Mouse (Mus musculus) limb, embryonic 14.5 days (tissue): ENCODE results near the gene Arfgef2. TPM values are rescaled to one million over a fixed set of nuclear protein-coding genes. Genes with fewer than 3 reads are reported as not detected.

Source experiments
- ATAC-seq: fragments of 200-750 bp; cut with Nextera tagmentation; 2 replicates; pipeline ENCODE4 v1.8.0; 2017; ENCODE audit warnings: low read depth, moderate number of reproducible peaks, moderate TSS enrichment; ENCODE audit not compliant: low FRiP score
- DNase-seq: peaks from one replicate; pipeline ENCODE4 v3.0.0-alpha.2; 2015; ENCODE audit warnings: low spot score
- H3K27ac ChIP-seq: fragments of 300-500 bp; sonication (generic); replicated peaks from 2 replicates; pipeline ENCODE4 v1.5.1; 2014; ENCODE audit warnings: low read depth, mild to moderate bottlenecking, low read length, moderate library complexity, mixed read lengths
- H3K27me3 ChIP-seq: fragments of 300-500 bp; sonication (generic); 2 replicates; pipeline ENCODE4 v1.6.1; 2014; ENCODE audit warnings: low read length, mixed read lengths; ENCODE audit not compliant: control insufficient read depth, insufficient read depth
- H3K36me3 ChIP-seq: fragments of 300-500 bp; sonication (generic); 2 replicates; pipeline ENCODE4 v1.6.1; 2014; ENCODE audit warnings: mild to moderate bottlenecking, low read length, moderate library complexity, mixed read lengths; ENCODE audit not compliant: control insufficient read depth, insufficient read depth
- H3K4me1 ChIP-seq: fragments of 300-500 bp; sonication (generic); 2 replicates; pipeline ENCODE4 v1.6.1; 2014; ENCODE audit warnings: antibody characterized with exemption, low read length, mixed read lengths; ENCODE audit not compliant: control insufficient read depth, insufficient read depth
- H3K4me2 ChIP-seq: fragments of 300-500 bp; sonication (generic); replicated peaks from 2 replicates; pipeline ENCODE4 v1.6.1; 2014; ENCODE audit warnings: low read depth, mild to moderate bottlenecking, low read length, moderate library complexity; ENCODE audit not compliant: severe bottlenecking
- H3K4me3 ChIP-seq: fragments of 300-500 bp; sonication (generic); replicated peaks from 2 replicates; pipeline ENCODE4 v1.5.1; 2014; ENCODE audit warnings: low read length
- H3K9ac ChIP-seq: fragments of 300-500 bp; sonication (generic); 2 replicates; pipeline ENCODE4 v1.6.1; 2014; ENCODE audit warnings: mild to moderate bottlenecking, low read depth, low read length, moderate library complexity; ENCODE audit not compliant: severe bottlenecking
- H3K9me3 ChIP-seq: fragments of 300-500 bp; sonication (generic); 2 replicates; pipeline ENCODE4 v1.6.1; 2016; ENCODE audit warnings: low read length; ENCODE audit not compliant: control insufficient read depth
- POLR2A ChIP-seq: fragments of 200-500 bp; IDR thresholded peaks from 2 replicates; pipeline ENCODE4 v1.8.0; 2012; ENCODE audit warnings: inconsistent platforms, mild to moderate bottlenecking, moderate library complexity, borderline replicate concordance; ENCODE audit not compliant: insufficient read depth, insufficient read length; ENCODE audit errors: extremely low read depth
- WGBS: fragments of 180-500 bp; shearing (Covaris S2); extraction: QIAGEN DNeasy Blood & Tissue Kit; methylation state at CpG from one replicate; pipeline ENCODE4 v1.1.7; 2014; 5-methylcytosine and 5-hydroxymethylcytosine counted together
- polyA plus RNA-seq, 2 experiments: library from polyadenylated mRNA; depleted of rRNA in 1 of 2; stranded (reverse) in 1 of 2; unstranded in 1 of 2; fragments of >200 nt; fragmentation: Nextera tagmentation in 1 of 2; extraction: Ambion mirVana in 1 of 2; gene quantifications; 2 replicates each; pipeline versions ENCODE4 v1.2.1 to v1.2.3; 2012 to 2014

Gene Arfgef2
- polyA plus RNA-seq, 2 experiments = 6.1 to 10.5 TPM

GRCm38 (mm10) chr2:166892158-166892680 lies 86.8 kb downstream of the Arfgef2 start:
- TF ChIP-seq POLR2A = no peak
- Histone ChIP-seq H3K9ac (no peak overlapping the region), H3K36me3 (peaks cover 45% of the 10 kb centered on the region), H3K4me1 (no peaks in the 10 kb centered on the region), H3K27ac (no peak overlapping the region), H3K9me3 (no peaks in the 10 kb centered on the region), H3K27me3 (no peaks in the 10 kb centered on the region), H3K4me3 (no peak overlapping the region), H3K4me2 (no peak overlapping the region)
- DNase-seq = no peak
- WGBS = 90% methylated on average over 8 of the region's 8 CpGs
- ATAC-seq = no peak

- Histone ChIP-seq H3K9me3 (no peaks in the 10 kb centered on the region), H3K27me3 (no peaks in the 10 kb centered on the region), H3K9ac (no peak overlapping the region), H3K36me3 (peaks cover 45% of the 10 kb centered on the region), H3K4me1 (no peaks in the 10 kb centered on the region), H3K4me3 (no peak overlapping the region), H3K4me2 (no peak overlapping the region), H3K27ac (no peak overlapping the region)
- 89% methylated on average over 5 of the region's 5 CpGs for WGBS
- no peak for ATAC-seq
- no peak for TF ChIP-seq POLR2A
- no peak for DNase-seq
Measured at GRCm38 (mm10) chr2:166893036-166893435, 87.6 kb downstream of the Arfgef2 start.

DNA sequence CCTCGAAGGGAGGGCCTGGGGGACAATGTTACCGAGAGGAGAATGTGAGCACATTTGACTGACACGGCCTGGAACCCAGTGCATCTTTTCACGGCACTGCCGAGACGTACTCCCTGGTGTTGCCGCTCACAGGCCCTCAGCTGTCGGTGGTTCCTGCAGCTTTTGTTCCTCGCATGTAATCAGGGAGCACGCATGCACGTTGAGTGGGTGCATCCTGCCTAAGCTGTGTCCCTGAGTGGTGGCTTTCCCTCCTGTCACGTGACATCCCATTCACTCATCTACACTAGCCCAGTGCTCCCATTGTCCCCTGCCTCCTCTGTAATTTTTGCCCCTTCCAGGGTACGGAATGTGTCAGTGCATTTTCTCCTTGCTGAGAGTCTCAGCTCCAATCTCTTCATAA lies 91.0 kb downstream of the Arfgef2 start:
- Histone ChIP-seq H3K27ac (no peak overlapping the region), H3K4me2 (no peak overlapping the region), H3K27me3 (no peaks in the 10 kb centered on the region), H3K36me3 (peaks cover 33% of the 10 kb centered on the region), H3K4me3 (no peak overlapping the region), H3K9ac (no peak overlapping the region), H3K9me3 (no peaks in the 10 kb centered on the region), H3K4me1 (no peaks in the 10 kb centered on the region)
- WGBS = 84% methylated on average over 13 of the region's 13 CpGs
- DNase-seq (no peak), ATAC-seq (no peak)
- TF ChIP-seq POLR2A = no peak

DNA sequence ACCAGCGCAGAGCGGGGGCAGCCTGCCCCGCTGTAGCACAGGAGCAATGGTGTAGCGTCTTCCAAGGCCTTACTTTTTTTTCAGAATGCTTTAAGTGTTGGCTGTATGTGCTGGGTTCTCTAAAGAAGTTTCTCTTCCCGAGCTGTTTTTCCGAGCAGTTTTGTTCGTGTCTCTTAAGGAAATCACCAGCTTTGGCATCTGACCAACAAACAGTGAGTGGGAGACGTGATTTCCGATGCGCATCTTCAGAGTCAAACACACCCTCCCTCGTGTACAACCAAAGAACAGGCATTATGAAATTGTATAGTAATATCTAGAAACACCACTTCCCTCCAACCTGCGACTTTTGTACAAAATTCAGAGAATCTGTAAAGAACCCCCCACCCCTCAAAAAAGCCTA lies 91.6 kb downstream of the Arfgef2 start:
- Histone ChIP-seq H3K27me3 (no peaks in the 10 kb centered on the region), H3K4me3 (no peak overlapping the region), H3K36me3 (peaks cover 27% of the 10 kb centered on the region), H3K9me3 (no peaks in the 10 kb centered on the region), H3K27ac (no peak overlapping the region), H3K4me1 (no peaks in the 10 kb centered on the region), H3K4me2 (no peak overlapping the region), H3K9ac (no peak overlapping the region)
- WGBS = 92% methylated on average over 12 of the region's 12 CpGs
- TF ChIP-seq POLR2A = no peak
- DNase-seq (no peak), ATAC-seq (no peak)

DNA sequence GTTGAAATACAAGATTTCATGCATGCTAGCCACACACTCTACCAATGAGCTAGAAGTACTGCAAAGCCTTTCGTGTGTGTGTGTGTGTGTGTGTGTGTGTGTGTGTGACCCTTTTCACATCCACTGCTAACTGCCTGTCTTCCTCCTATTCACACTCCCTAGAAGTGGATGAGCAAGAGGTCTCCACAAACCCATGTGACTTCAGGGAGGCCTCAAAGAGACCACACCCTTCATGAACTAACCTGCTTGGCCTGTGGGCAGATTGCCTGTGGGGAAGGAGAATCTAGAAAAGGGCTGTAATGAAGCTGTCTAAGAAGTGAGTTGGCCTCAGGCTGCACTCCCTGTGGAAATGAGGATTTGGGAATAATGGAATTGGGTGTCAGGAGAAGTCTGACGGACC lies 93.8 kb downstream of the Arfgef2 start:
- Histone ChIP-seq H3K27ac (no peak overlapping the region), H3K36me3 (peaks cover 9% of the 10 kb centered on the region; the same call in 1 of the 2 replicates), H3K4me2 (no peak overlapping the region), H3K9me3 (no peaks in the 10 kb centered on the region), H3K27me3 (no peaks in the 10 kb centered on the region), H3K4me1 (no peaks in the 10 kb centered on the region), H3K4me3 (no peak overlapping the region), H3K9ac (no peak overlapping the region)
- no peak for DNase-seq
- WGBS = 81% methylated on average over 2 of the region's 2 CpGs
- ATAC-seq = no peak
- no peak for TF ChIP-seq POLR2A

DNA sequence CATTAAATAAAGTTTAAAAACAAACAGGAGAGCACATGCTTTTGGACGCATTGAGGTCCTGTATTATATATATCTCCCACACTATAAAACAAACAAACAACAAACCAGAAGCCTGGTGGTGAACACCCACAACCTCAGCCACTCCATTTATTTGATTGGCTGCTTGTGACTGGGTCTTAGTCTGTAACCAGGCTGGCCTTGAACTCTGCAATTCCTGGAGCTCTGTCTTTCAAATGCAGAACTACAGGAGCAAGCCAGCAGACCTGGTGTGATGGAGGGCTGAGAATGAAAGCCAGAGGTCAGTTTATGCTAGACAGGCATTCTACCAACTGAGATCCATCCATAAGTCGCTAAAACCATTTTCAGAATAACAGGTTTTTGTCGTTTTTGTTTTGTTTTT lies 94.4 kb downstream of the Arfgef2 start:
- Histone ChIP-seq H3K4me1 (no peaks in the 10 kb centered on the region), H3K9me3 (no peaks in the 10 kb centered on the region), H3K4me3 (no peak overlapping the region), H3K4me2 (no peak overlapping the region), H3K27me3 (no peaks in the 10 kb centered on the region), H3K27ac (no peak overlapping the region), H3K36me3 (peaks cover 6% of the 10 kb centered on the region; the same call in 1 of the 2 replicates), H3K9ac (no peak overlapping the region)
- 59% methylated on average over 3 of the region's 3 CpGs for WGBS
- DNase-seq = no peak
- TF ChIP-seq POLR2A = no peak
- no peak for ATAC-seq
